Mouse (Mus musculus) testis, postnatal 14 days (tissue): ENCODE data around the gene Immp2l.

Experiments used
- DNase-seq: peaks from one replicate; pipeline ENCODE4 v3.0.0; 2021; ENCODE audit warnings: low spot score

Gene Immp2l

DNA sequence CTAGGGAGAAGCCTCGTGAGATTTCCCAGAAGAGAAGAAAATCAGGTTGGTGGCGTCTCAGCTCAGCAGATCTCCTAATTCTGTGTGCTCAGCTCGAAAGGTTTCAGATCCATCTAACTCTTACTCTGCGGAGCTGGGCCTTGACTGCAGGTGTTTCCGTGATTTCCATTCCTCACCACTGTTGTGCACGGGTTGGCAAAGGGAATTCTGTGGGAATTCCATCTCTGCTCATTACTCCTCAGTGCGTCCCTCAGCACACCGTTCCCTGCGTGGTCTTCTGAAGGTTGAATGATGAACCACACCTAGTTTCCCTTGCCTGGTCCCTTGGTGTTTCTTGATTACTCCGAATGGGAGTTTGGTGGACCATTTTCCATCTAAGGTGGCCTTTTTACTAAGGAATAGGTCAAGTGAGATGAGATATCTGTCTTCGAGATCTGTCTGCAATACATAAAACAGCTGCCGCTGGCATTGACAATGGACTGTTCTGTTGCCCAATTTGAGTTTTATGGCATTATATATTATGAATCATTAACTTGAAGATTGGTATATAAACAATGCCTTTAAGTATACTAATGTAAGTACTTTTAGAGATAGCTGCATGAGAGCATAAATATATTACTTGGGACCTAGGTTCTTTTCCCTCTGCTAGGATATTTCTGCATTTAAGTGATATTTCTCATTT, 23.3 kb downstream of the Immp2l start:
- no peak for DNase-seq

DNA sequence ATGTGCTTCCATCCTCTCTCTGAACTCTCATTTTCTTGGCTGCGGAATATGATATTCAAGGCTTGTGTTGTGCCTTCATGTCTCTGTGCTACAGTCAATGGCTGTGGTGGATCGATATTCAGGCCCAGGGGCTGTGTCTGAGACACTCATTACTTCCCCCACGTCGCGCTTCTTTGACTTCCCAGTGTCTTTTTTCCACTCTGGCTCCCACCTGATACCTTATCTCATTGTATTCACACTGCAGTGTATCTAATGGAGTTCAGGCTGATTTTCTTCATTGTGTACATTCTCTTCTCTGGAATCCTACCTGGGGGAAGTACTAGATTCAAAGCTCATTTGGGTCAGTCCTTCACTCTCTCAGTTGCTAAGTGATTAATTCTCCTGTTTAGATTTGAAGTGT, 27.1 kb downstream of the Immp2l start:
- no peak for DNase-seq

DNA sequence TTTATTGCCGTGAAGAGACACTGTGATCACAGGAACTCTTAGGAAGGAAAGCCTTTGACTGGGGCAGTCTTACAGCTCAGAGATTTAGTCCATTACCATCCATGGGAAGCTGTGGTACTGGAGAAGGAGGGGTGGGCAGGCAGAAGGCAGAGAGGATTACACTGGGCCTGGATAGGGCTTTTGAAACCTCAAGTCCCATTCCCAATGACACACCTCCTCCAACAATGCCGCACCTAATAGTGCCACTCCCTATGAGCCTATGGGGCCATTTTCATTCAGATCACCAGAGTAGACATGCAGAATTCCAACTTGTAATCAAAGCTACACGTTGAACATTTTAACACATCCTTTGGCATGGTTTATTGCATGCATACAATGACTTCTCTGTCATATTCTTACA, 29.0 kb downstream of the Immp2l start:
- DNase-seq = no peak

DNA sequence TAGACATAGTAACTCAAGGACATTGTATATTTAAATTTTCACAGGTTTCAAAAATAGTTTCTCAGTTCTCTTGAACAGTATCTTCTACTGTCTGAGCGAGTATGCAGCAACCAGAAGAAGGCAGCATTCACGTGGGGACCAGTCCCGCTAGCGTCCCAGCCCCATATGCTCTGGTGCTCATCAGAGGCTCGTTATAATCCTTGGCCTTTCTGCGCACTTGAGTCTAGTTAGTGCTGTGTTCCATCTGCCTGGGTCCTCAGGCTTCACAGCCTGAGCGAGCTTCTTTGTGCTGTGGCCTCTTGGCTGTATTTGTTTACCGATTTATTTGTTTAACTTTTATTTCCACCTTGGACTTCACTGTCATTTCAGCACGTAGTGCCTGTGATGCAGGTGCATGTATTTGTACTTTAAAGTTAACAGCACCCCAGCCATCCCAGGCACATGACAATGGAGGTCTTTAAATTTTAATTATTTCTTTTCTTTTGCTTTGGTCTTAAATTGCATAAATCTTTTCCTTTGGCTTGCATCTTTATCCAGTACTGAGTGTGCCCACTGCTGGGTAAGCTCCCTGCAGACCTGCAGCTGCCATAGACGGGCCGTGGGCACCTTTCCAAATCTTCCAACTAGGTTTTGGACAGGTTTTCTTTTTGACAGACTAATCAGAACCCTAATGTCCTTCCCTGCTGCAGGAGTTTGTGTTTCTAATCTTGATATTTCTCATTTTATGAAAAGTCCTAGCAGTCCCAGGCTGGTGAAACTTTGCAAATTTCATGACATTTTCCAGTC, 30.3 kb downstream of the Immp2l start:
- DNase-seq = no peak

DNA sequence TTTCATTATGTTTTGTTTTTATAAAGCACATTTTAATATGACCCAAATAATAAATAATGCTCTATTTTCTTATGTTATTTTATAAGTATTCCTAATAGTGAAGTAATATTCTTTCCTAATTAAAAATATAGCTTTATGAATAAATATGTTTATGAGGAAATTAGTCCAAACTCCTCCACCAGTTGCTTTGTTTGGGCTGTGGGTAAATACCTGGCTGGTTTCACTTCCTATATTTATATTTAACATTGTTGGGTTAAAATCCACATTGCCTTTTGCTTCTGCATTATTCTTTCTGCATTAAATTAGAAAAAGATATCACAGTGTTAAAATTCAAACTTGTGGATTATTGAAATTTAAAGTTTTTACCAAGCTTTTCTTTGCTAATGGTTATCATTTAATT, 32.1 kb downstream of the Immp2l start:
- DNase-seq = no peak

DNA sequence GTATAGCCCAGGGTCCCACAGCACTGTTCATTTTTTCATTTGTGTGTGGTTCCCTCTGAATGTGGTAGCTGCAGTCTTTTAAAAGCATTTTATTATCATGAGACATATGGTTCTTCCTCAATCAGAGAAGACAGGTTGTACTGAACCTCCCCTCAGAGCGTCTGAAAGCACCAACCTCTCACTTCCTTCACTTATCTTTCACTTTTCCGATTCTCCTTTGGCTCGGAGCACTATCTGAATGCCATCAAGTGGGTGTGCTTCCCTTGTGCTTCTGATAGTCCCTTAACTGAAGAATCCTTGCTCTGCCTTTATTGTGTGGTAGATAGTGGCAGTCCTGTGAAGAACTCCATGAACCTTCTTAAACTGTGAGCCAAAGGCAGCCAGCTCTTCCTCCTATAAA, 39.4 kb downstream of the Immp2l start:
- no peak for DNase-seq

DNA sequence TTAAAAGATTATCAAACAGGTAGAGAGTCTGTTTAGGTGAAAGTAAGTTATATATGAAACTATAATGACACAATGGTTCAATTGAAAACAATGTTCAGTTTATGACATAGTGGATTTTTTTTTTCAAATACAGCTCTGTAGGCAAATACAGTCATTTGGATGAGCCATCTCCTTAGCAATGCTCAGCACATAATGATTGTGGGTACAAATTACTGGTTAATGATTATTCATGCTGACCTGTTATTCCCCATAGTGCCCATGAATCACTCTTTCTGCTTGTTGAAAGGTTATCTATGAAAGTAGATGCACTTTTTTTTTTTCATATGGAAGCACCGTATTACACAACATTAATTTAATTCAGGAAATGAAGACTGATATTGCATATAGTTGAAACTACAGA, 58.0 kb downstream of the Immp2l start:
- no peak for DNase-seq

DNA sequence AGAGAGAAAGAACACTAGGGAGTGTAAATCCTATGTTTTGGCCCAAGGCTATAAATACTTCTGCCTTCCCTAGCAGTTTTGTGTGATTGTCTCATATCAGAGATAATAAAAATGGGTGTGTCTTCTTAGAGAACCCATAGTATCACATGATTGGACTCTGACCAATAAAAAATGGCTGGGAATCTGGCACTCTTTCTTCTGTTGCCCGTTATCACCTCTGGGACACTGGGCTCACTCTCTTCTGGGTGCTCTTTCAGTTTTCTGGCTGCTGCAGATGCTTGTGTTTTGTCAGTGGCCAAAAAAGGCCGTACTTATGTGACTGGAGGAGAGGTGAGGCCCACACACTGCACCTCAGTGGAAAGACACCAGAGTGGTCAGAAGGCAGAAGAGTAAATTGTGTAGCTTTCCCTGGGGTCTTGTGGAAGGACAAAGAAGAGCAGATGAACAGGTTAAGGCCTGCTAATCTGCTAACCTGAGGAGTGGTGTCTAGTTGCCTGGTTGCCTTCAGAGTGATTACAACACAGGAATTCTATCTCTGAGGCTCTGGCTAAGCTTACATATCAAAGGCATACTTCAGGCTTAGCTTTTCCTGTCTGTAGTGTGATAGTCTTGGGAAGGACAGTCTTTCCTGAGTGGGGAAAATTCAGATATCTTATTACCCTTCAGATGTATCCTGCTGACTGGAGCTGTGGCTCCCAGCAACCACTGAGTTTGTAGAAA, 60.6 kb downstream of the Immp2l start:
- no peak for DNase-seq

DNA sequence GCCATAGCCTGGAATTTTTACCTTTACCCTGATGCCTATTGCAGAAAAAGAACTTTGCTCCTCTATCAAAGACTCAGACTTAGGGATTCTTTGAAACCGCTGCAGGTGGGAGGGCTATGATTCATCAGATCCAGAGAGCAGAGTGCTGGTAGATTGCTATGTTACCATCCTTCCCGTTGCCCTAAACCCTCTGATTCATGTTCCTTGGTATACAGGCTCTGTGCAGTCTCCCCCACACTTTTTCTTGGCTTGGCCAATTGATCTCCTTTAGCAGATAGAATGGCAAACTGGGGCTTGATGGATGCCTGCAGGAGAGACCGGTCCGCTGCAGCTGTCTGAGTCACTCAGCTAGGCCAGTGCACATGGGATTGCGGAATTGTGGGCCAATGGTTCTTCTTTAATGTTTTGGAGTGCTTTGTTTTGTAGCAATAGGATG, 66.1 kb downstream of the Immp2l start:
- no peak for DNase-seq

DNA sequence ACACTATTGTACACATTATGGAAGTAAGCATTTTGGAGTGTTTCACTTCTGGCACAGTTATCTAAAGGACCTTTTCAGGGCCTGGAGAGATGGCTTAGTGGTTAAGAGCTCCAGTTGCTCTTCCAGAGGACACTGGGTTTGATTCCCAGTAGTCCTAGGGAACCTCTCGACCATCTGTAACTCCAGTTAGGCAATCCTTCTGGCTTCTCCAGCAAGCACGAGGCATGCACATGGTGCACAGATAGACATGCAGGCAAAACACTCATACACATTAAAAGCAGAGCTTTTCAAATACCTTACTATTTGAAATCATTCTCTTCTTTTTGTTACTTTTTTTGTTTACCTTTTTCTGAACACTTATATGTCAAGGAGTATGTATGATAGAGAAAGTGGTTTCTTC, 66.9 kb downstream of the Immp2l start:
- DNase-seq = no peak

DNA sequence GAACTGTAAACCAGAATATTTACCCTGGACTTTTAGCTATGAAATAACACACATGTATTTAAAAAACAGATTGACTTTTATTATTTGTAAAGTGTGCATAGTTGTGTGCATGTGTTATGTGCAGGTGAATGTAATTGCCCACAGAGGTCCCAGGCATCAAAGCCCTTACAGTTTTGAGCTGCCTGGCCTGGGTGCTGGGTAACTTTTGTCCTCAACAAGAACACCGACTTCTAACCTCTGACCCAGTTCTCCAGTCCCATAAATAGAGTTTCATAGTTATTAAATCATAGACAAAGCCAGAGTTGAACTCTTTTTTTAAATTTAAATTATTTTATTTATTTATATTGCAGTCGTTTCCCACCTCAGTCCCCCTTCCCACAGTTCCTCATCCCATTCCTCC, 67.4 kb downstream of the Immp2l start:
- DNase-seq = no peak

DNA sequence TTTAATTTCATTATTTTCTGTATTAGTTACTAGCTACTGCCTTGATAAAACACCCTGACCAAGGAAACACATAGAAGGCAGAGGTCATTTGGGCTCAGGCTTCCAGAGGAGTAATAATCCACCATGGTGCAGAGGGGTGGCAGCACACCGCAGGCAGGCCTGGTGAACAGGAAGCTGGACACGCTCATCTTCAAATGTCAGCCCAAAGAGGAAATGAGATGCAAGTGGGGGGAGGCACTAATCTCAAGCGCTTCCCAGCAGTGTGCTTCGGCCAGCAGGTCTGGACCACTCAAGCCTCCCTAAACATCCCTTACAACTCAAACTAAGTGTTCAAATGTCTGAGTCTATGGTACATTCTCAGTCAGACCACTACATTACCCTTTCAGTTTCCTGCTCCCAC, 72.2 kb downstream of the Immp2l start:
- no peak for DNase-seq

DNA sequence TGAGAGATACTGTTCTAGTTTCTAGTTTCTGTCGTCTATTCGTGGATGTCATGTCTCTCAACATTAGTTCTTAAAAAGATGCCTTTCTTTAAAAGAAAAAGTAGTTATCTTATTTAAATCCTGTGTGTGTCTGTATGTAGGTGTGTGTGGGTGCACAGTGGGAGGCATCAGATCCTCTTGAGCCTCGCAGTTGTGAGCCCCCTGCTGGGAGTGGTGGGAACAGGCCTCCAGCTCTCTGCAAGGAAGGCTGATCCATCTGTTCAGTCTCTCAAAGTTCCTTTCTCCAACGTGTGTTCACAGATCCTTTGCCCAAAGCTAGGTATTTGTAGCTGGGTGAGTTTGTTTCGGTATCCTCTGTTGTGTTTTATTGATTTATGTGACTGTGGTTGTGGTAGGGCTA, 73.5 kb downstream of the Immp2l start:
- no peak for DNase-seq

DNA sequence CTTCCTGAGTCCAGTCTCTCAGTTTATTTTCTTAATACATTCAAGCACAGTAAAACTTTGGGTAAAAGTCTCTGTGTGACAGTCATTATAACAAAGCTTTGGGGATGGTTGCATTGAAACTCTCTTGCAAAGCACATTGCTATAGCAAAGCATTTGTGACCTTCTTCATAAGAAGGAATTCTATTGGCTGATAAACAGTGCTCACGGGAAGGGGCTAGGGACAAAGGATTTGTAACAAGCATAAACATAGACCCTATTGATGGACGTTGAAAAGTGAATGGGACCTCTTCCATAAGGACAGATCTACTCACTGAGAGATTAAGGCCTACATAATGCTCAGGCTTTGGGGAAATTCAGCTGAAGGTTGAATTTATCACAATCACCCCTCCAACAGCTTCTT, 85.1 kb downstream of the Immp2l start:
- DNase-seq = no peak

DNA sequence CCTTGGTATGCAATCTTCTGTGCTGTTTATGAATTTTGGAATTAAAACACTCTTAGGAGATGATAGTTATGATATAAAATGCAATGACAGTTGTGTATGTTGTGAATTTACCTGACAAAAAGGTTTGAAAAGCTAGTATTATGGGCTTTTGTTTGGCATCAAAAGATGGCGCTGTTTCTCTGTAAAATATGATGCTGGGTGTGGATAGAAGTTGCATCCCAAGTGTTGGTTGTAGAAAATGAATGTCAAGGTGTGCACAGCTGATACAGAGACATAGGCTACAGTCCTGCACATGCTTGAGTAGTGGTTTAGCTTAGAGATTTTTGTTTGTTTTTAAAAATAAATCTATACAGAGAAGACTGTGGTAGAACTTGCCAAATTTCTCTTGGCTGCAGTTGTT, 87.6 kb downstream of the Immp2l start:
- DNase-seq = no peak

DNA sequence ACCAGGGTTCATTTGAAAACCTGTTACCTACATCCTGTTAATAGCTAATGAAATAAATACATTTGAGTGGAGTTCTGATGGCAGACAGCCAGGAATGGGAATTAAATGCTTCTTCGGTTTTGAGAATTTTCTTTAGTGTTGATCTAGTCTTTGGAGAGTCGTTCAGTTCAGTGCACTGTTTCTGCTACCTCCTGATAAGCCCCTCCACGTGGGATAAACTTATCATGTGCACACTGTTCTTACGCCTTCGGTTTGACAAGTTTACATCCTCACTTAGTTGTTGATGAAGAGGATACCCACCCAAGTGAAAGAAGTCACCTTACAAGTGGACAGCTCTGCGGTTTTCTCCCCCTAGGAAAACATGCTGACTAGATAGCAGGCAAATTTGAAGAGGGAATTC, 88.2 kb downstream of the Immp2l start:
- no peak for DNase-seq

DNA sequence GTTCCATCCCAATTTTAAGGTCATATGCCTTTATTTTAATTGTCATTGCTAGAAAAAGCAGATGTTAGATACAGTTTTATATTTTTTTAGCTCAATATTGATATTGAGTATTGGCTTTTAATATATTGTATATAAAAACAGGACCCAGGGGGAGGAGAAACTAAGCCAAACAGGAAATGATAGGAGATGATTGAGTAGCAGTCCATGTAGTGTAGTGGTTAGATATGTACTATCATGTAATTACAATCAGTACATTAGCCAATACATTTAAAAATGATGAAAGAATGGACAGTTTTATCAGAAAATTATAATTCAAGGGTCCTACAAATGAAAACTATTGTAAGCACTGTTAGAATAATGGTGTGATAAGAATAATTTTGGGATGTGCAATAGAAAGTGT, 94.5 kb downstream of the Immp2l start:
- DNase-seq = no peak

DNA sequence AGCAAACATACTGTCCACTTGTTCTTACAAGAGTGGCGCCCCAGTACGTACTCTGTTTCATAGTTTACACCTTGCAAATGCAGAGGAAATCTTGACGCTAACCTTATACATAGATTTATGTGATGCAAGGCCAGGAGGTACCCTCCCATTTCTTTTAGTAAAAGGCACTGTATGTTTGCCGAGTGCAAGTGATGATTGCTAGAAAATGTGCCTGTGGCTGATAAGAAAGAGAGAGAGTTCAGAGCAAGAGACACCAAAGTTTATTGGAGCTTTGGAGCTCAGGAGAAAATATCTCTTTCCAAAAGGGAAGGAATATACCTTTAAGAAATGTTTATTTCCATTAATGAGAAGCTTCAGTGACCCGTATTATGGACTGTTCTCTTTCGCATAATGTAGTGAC, 95.8 kb downstream of the Immp2l start:
- DNase-seq = no peak

DNA sequence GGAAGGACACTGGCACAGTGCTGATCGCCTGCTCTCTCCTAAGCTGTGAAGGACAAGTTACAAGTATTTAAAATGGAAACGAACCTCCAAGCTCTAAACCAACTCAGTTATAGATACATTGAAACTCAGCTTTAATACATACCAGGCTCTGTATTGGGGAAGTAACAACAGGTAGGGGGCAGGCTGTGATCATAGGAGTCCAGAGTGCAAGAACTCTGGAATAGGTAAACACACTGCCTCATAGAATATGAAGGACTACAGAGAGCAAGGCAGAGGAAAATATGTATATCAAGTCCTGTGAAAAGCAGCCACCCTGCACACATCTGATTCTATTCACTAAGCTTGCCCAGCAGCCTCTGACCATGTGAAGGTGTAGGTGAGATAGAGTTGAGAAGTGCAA, 99.3 kb downstream of the Immp2l start:
- no peak for DNase-seq

DNA sequence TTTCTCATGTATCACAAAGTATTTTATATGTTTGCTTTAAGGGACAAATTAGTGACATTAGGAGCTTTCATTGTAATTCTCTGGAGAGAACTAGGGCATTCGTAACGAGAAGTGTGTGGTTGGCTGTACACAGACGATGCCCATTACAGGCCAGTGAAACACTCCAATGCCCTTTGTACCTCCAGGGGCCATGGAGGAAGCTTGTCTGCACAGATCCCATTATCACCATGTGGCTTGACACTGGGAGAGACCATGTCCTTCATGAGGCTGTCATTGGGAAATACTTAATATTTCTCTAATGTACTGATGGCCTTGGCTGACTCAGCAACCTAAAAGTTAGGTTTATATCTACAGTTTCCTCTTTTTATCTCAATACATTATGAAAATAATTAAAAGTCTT, 111.0 kb downstream of the Immp2l start:
- DNase-seq = no peak

DNA sequence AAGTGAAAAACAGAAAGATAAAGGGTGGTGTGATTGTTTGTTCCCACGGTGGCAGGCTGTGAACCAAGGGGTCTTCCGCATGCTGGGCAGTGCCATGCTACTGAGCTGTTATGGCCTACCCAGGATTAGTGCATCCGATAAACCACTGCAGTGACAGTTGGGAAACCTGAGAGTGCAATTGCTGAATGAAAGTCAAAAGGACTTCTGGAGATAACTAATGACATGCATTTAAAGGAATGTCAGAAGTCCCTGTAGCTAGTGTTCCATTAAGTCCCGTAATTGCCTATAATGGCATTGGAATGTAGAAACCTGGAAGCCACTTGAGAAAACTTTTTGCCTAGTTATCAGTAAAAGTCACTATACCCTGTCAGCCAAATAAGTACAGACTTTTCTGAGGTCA, 135.7 kb downstream of the Immp2l start:
- DNase-seq = no peak

DNA sequence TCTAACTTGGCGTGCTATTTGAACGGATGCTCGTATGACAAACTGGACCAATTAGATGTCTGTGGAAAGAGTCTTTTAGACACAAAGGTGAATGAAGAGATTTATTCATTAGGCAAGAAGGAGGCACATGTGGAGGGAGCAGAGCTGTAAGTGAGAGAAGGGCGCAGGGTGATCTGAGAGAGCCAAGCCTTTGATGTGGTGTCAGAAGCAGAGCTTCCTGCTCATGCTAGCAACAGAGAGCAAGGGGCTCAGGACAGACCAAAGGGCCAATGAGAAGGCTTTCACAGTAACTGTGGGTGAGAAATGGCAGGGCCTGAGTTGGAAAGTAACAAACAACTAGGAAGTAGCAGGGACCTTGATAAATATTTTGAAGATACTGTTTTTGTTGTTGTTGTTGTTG, 143.9 kb downstream of the Immp2l start:
- DNase-seq = no peak

DNA sequence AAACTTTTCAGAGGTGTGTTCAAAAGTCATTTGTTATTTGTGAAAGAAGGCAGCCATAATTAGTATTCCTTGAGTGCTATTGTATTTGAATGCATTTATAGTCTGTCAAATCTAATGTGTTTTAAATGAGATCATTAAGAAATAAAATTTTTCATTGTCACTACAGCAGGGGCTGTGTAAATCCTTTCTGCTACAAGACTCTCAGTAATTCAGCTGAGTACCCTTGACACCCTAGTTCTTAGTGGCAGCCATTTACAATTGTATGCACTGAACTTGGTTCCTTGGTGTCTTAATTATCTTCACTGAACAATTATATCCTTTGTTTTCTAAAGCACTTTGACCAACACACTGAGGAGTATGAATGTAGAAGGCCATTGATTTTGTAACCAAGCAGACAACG, 146.2 kb downstream of the Immp2l start:
- DNase-seq = no peak
